Mouse (Mus musculus): ENCODE data around the gene Pfn1.

Gene Pfn1

GRCm38 (mm10) chr11:70654923-70655570 lies 603 bp upstream of the Pfn1 start:
- peak; percentile 84 for DNase-seq (ENCODE audit: low spot score)

- peak; percentile 81 for DNase-seq (ENCODE audit: low spot score)
These were observed 873 bp downstream of the Pfn1 start for GRCm38 (mm10) chr11:70653345-70654197.

- DNase-seq (ENCODE audit: low spot score): no peak
These were observed 1.5 kb downstream of the Pfn1 start for GRCm38 (mm10) chr11:70652884-70653344.

GRCm38 (mm10) chr11:70652029-70652883 lies 2.2 kb downstream of the Pfn1 start:
- DNase-seq (ENCODE audit: low spot score): no peak

GRCm38 (mm10) chr11:70651391-70651790 lies 3.1 kb downstream of the Pfn1 start:
- DNase-seq (ENCODE audit: low spot score): no peak

- no peak for DNase-seq (ENCODE audit: low spot score)
These were observed 3.9 kb downstream of the Pfn1 start for GRCm38 (mm10) chr11:70650322-70651175.

- DNase-seq (ENCODE audit: low spot score): no peak
These were observed 5.2 kb downstream of the Pfn1 start for GRCm38 (mm10) chr11:70649185-70649734.

- DNase-seq (ENCODE audit: low spot score): no peak
These were observed 5.9 kb downstream of the Pfn1 start for GRCm38 (mm10) chr11:70648512-70648911.

GRCm38 (mm10) chr11:70647716-70648420 lies 6.6 kb downstream of the Pfn1 start:
- DNase-seq (ENCODE audit: low spot score): no peak

- DNase-seq (ENCODE audit: low spot score): peak; percentile 97
These were observed 7.5 kb downstream of the Pfn1 start, which contains the start of the genes Rnf167 and Slc25a11 for GRCm38 (mm10) chr11:70646691-70647650. Gene Rnf167, plus strand, starts transcription at chr11:70647235. Gene Slc25a11, minus strand, starts transcription at chr11:70647479.

GRCm38 (mm10) chr11:70646259-70646555 lies 8.2 kb downstream of the Pfn1 start:
- no peak for DNase-seq (ENCODE audit: low spot score)

- no peak for DNase-seq (ENCODE audit: low spot score)
These were observed 8.8 kb downstream of the Pfn1 start for GRCm38 (mm10) chr11:70645461-70646258.

- DNase-seq (ENCODE audit: low spot score): no peak
These were observed 9.8 kb downstream of the Pfn1 start for GRCm38 (mm10) chr11:70644564-70645103.

GRCm38 (mm10) chr11:70643051-70643450 lies 11.4 kb downstream of the Pfn1 start:
- DNase-seq (ENCODE audit: low spot score): no peak

GRCm38 (mm10) chr11:70641241-70641640 lies 13.2 kb downstream of the Pfn1 start:
- no peak for DNase-seq (ENCODE audit: low spot score)

- DNase-seq (ENCODE audit: low spot score): no peak
These were observed 14.5 kb downstream of the Pfn1 start for GRCm38 (mm10) chr11:70639976-70640375.

GRCm38 (mm10) chr11:70638714-70639278 lies 15.6 kb downstream of the Pfn1 start, which contains the start of gene Gp1ba:
Gene Gp1ba, plus strand, starts transcription at chr11:70639122.
- no peak for DNase-seq (ENCODE audit: low spot score)

- DNase-seq (ENCODE audit: low spot score): no peak
These were observed 16.2 kb downstream of the Pfn1 start for GRCm38 (mm10) chr11:70638293-70638692.

All from testis, postnatal 14 days (tissue).